Mouse (Mus musculus) skeletal muscle tissue, adult 2 months (tissue): ENCODE results near the gene Zfp408.
"Not testable (repeated sequence)": the region's sequence is repeated elsewhere in the genome, so short reads cannot be mapped to it uniquely, and the experiment has no call there.

ENCODE experiments used
- DNase-seq: peaks from one replicate; pipeline ENCODE4 v3.0.0-alpha.2; 2012; ENCODE audit warnings: low read depth, low spot score

Zfp408 gene

GRCm38 (mm10) chr2:91651458-91652258 is 2.1 kb upstream of the Zfp408 start:
- DNase-seq = no peak

GRCm38 (mm10) chr2:91650360-91650995 is 887 bp upstream of the Zfp408 start:
- no peak for DNase-seq

- DNase-seq = no peak
Measured at GRCm38 (mm10) chr2:91649152-91649551, 439 bp downstream of the Zfp408 start.

- DNase-seq = no peak
Measured at GRCm38 (mm10) chr2:91646733-91647132, 2.9 kb downstream of the Zfp408 start.

- DNase-seq = no peak
Measured at GRCm38 (mm10) chr2:91645811-91646210, 3.8 kb downstream of the Zfp408 start.

- no peak for DNase-seq
Measured at GRCm38 (mm10) chr2:91645354-91645753, 4.2 kb downstream of the Zfp408 start.

- DNase-seq = no peak
Measured at GRCm38 (mm10) chr2:91644021-91644420, 5.6 kb downstream of the Zfp408 start.

GRCm38 (mm10) chr2:91642825-91643415 is 6.7 kb downstream of the Zfp408 start:
- DNase-seq = no peak

GRCm38 (mm10) chr2:91638931-91639330 is 10.7 kb downstream of the Zfp408 start:
- no peak for DNase-seq

- DNase-seq = no peak
Measured at GRCm38 (mm10) chr2:91636727-91637338, 12.8 kb downstream of the Zfp408 start.

- no peak for DNase-seq
Measured at GRCm38 (mm10) chr2:91636229-91636628, 13.4 kb downstream of the Zfp408 start, which contains the start of gene F2. Gene F2 (minus strand): TSS chr2:91636414.

GRCm38 (mm10) chr2:91635486-91635885 is 14.1 kb downstream of the Zfp408 start:
- DNase-seq = no peak

- DNase-seq = no peak
Measured at GRCm38 (mm10) chr2:91634841-91635240, 14.8 kb downstream of the Zfp408 start.

- no peak for DNase-seq
Measured at GRCm38 (mm10) chr2:91633334-91633977, 16.1 kb downstream of the Zfp408 start.

- DNase-seq = no peak
Measured at GRCm38 (mm10) chr2:91632316-91632715, 17.3 kb downstream of the Zfp408 start.

GRCm38 (mm10) chr2:91631826-91632225 is 17.8 kb downstream of the Zfp408 start:
- DNase-seq = no peak

GRCm38 (mm10) chr2:91630384-91630783 is 19.2 kb downstream of the Zfp408 start:
- no peak for DNase-seq

GRCm38 (mm10) chr2:91629682-91630081 is 19.9 kb downstream of the Zfp408 start:
- no peak for DNase-seq

- no peak for DNase-seq
Measured at GRCm38 (mm10) chr2:91628171-91628570, 21.4 kb downstream of the Zfp408 start.

- DNase-seq = no peak
Measured at GRCm38 (mm10) chr2:91627486-91627885, 22.1 kb downstream of the Zfp408 start.

GRCm38 (mm10) chr2:91623366-91623765 is 26.2 kb downstream of the Zfp408 start:
- DNase-seq = not testable (repeated sequence)

- DNase-seq = no peak
Measured at GRCm38 (mm10) chr2:91622356-91622755, 27.2 kb downstream of the Zfp408 start.
